Mouse (Mus musculus) ovary, postnatal 10 days (tissue): ENCODE measurements around the gene Tmem52b.
"Not testable (repeated sequence)": the region's sequence is repeated elsewhere in the genome, so short reads cannot be mapped to it uniquely, and the experiment has no call there.

Experiments
- DNase-seq: peaks from one replicate; pipeline ENCODE4 v3.0.0; 2022; ENCODE audit warnings: low spot score

The Tmem52b gene

GRCm38 (mm10) chr6:129512367-129512766 is at the start of gene Tmem52b:
Gene Tmem52b, plus strand, starts transcription at chr6:129512555.
- no peak for DNase-seq

DNA sequence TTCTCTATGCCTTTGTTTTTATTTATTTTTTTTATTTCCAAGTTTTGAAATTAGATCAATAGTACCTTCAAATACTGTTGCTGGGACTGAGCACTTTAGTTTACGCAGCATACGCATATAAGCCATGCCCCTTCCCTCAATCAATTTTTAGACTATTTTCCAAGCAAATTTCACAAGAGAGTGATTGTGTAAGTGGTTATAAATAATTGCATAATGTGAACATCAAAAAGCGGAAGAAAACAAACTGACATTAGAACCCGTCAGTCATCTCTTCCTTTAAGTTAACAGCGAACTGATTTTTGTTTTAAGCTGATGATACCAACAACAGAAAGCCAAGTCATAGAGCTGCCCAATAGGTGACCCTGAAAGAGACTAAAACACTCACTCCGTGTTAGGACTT is 41.0 kb upstream of the Tmem52b start:
- DNase-seq: no peak

GRCm38 (mm10) chr6:129472627-129473026 is 39.7 kb upstream of the Tmem52b start:
- DNase-seq: no peak

DNA sequence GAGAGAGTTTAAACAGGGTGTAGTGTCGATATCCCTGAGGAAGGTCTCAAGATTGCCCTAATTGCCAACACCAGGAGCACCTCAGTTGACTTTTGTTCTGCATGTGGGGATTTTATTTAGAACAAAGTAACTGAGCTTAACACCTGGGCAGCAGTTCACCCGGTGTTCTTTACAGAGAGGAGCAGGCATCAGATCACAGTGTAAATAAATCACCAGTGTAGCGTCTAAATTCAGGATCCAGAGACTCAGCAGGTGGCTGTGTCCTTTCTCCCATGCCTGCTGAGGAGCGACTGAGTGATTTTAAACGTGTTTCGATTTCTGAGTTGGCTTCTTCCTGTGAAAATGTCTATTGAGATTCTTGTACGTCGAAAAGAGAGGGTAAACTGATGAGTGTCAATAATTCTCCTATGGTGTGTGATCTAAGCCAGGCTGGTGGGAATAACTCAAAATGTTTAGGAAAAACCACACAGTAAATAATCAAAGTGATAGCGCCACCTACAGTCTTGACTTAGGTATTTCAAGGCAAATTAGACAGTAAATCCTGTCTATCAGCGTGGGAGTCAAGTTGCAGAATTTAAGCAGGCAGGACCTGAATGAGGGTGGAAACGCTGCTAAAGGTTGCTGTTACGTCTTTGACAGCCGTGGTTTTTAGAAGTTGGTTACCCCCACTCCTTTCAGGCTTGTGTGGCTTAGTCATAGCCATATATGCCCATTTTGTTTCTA is 35.8 kb upstream of the Tmem52b start:
- DNase-seq: no peak

GRCm38 (mm10) chr6:129480089-129480958 is 32.0 kb upstream of the Tmem52b start:
- DNase-seq: no peak

DNA sequence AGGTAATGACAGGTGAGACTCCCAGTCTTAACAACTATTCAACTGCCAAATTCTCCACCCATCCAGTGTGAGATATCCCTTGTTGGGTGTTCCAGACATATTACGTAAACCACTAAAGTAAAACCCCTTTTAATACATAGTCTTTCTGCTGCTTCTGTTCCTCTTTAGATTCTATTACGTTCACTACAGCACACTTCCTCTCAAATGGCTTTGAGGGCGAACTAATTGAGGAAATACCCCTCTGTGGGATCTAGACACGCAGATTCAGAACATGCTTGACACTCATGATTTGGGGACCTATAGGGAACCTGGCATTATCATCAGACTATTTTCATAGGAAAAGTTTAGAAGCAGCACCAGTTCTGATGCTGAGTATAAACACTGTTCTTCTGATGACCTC is 17.4 kb upstream of the Tmem52b start:
- DNase-seq: no peak

GRCm38 (mm10) chr6:129497345-129498218 is 14.8 kb upstream of the Tmem52b start:
- no peak for DNase-seq

DNA sequence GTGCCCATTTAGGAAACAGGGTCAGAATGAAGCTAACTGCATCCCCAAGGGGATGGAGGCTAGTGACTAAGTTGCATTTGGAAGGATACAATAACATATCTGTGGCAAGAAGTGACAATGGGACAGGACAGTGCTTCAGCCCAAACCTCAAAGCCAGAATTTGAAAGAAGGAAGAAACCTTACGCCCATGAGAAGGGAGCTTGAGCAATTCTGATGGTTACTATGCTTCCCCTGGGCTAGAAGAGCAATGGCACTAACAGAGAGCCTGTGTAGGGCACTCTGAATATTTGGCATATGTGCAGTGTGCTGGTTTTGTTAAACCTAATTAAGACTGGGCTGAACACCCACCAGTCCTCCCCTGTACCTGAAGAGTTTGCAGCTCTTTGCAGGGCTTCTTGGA is 12.8 kb upstream of the Tmem52b start:
- not testable (repeated sequence) for DNase-seq

GRCm38 (mm10) chr6:129503471-129503870 is 8.9 kb upstream of the Tmem52b start:
- DNase-seq: no peak

GRCm38 (mm10) chr6:129507024-129507423 is 5.3 kb upstream of the Tmem52b start, which contains the start of gene Olr1:
Gene Olr1, minus strand, starts transcription at chr6:129507165.
- DNase-seq: no peak

DNA sequence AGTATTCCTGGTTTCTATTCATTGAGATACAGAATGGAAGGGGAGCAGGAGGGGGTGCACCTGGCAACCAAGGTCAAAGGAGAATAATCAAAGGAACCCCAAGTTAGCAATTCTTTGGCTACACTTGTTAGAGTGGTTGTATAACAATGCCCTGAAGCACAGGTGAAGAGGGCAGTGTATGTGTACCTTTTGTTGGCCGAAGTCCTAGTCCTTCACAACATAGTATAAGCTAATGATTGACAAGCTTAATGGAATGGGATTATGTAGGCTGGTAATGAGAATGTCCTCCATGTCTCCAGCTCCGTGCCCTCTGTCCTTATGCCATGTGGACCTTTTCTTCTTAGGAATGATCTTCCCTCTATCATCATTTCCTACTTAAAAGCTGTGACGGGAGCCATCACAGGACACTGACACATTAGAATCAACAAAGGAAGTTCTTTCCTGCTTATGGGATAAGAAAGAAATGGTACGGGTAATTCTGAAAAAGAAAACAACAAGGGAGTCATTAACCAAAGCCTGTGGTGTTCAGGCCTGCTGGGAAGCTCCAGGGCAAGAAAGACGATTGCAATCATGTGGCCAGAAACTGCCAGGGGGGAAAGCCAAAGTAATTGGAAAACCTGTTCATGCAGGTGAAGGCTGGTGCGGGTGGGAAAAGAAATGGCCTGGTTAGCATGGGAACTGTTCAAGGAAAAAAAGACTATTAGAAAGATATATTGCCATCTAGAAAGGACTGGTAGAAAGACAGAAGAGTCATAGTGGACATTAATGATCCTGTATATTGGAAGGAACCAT is 2.0 kb upstream of the Tmem52b start:
- DNase-seq: no peak

GRCm38 (mm10) chr6:129512868-129513267 is 513 bp downstream of the Tmem52b start:
- DNase-seq: no peak

GRCm38 (mm10) chr6:129513409-129513808 is 1.1 kb downstream of the Tmem52b start:
- no peak for DNase-seq

- DNase-seq: no peak
Observed at GRCm38 (mm10) chr6:129514376-129514775, 2.0 kb downstream of the Tmem52b start.

- no peak for DNase-seq
Observed at GRCm38 (mm10) chr6:129515068-129515467, 2.7 kb downstream of the Tmem52b start.

GRCm38 (mm10) chr6:129516388-129516787 is 4.0 kb downstream of the Tmem52b start:
- DNase-seq: no peak

GRCm38 (mm10) chr6:129517752-129518408 is 5.5 kb downstream of the Tmem52b start:
- DNase-seq: no peak

GRCm38 (mm10) chr6:129526069-129526468 is 13.7 kb downstream of the Tmem52b start:
- DNase-seq: no peak

GRCm38 (mm10) chr6:129527416-129527815 is 15.1 kb downstream of the Tmem52b start:
- DNase-seq: no peak

DNA sequence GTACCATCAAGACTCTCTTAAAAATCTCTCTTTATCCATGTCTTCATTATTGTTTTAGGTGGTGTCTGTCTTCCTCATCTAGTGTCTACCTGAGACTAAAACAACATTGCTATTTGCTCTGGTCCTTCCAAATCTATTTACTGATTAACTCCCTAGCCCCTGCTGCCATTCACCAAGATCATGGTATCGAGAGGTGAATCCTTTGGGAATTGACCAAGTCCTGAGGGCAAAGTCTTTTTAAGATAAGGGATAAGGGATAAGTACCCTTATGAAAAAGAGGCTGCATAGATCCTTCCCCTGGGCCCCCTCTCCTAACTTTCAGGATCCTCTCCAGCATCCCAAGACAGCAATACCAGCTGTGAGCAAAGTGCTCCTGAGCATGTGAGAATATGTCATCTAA is 17.2 kb downstream of the Tmem52b start:
- no peak for DNase-seq

GRCm38 (mm10) chr6:129530261-129530660 is 17.9 kb downstream of the Tmem52b start:
- DNase-seq: no peak
